10 mouse cellular contexts compared by ENCODE assay signal in the genomic region with DNA sequence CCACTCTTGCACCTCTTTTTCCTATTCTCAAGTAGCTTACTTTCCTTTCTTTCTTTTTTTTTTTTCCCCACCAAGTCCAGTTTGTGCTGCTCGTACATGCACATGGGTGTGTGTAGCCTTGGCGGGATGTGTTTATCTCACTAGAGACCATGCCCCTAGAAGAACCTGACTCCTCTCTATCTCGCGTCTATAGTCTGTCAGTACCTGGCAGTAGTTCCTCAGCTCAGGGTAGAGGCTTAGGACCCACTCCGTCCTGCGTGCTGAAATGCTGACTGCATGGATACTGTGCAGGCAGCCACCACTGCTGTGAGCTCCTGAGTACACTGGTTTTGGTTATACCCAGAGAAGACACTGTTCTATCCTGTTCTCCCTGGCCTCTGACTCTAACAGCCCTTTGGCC.
"Had no signal": no experiment of that assay in that cellular context is flagged by ENCODE, and none has a peak within 500 bp of the region (broad histone marks: within the 10 kb centered on the region; RNA-seq: fewer than 3 reads in every experiment).

No protein-coding gene starts in this region.

- H3K9me3 ChIP-seq: limb, embryonic 12.5 days; midbrain, embryonic 13.5 days had no signal

- H3K27ac ChIP-seq: layer of hippocampus, adult 2 months; limb, embryonic 12.5 days; macrophage; midbrain, embryonic 13.5 days had no signal

- H3K4me2 ChIP-seq: limb, embryonic 12.5 days; midbrain, embryonic 13.5 days had no signal

- H3K9ac ChIP-seq: limb, embryonic 12.5 days; midbrain, embryonic 13.5 days had no signal

- DNase-seq: kidney, adult 18-20 months; kidney, postnatal 10 days; kidney, postnatal 4 days; lung, postnatal 14 days; right cerebral cortex, postnatal 25 days; thymus, adult 18-20 months had no signal

- ATAC-seq: midbrain, embryonic 13.5 days had no signal

- H3K4me3 ChIP-seq: layer of hippocampus, adult 2 months; limb, embryonic 12.5 days; midbrain, embryonic 13.5 days had no signal

- H3K27me3 ChIP-seq: limb, embryonic 12.5 days; midbrain, embryonic 13.5 days had no signal
